Mouse (Mus musculus) embryonic facial prominence, embryonic 15.5 days (tissue): Measurements from ENCODE around the gene C5ar1. TPM values are rescaled to one million over a fixed set of nuclear protein-coding genes. Genes with fewer than 3 reads are reported as not detected.
"Not testable (repeated sequence)": the region's sequence is repeated elsewhere in the genome, so short reads cannot be mapped to it uniquely, and the experiment has no call there.

Experiments used
- ATAC-seq: fragments of 200-750 bp; cut with Nextera tagmentation; 2 replicates; pipeline ENCODE4 v1.8.0; 2017; ENCODE audit warnings: low read depth, moderate TSS enrichment; ENCODE audit not compliant: insufficient number of reproducible peaks, low FRiP score, low TSS enrichment
- H3K27ac ChIP-seq: fragments of 300-500 bp; sonication (generic); replicated peaks from 2 replicates; pipeline ENCODE4 v1.5.1; 2015; ENCODE audit warnings: mild to moderate bottlenecking, inconsistent platforms
- H3K27me3 ChIP-seq: fragments of 300-500 bp; sonication (generic); 2 replicates; pipeline ENCODE4 v1.6.1; 2015; ENCODE audit warnings: inconsistent platforms
- H3K36me3 ChIP-seq: fragments of 300-500 bp; sonication (generic); 2 replicates; pipeline ENCODE4 v1.6.1; 2015; ENCODE audit warnings: mild to moderate bottlenecking, inconsistent platforms
- H3K4me1 ChIP-seq: fragments of 300-500 bp; sonication (generic); 2 replicates; pipeline ENCODE4 v1.6.1; 2015; ENCODE audit warnings: inconsistent platforms
- H3K4me2 ChIP-seq: fragments of 300-500 bp; sonication (generic); replicated peaks from 2 replicates; pipeline ENCODE4 v1.6.1; 2015; ENCODE audit warnings: mild to moderate bottlenecking, inconsistent platforms
- H3K4me3 ChIP-seq: fragments of 300-500 bp; sonication (generic); replicated peaks from 2 replicates; pipeline ENCODE4 v1.5.1; 2015; ENCODE audit warnings: mild to moderate bottlenecking, inconsistent platforms
- H3K9ac ChIP-seq: fragments of 300-500 bp; sonication (generic); 2 replicates; pipeline ENCODE4 v1.6.1; 2015; ENCODE audit warnings: inconsistent platforms
- H3K9me3 ChIP-seq: fragments of 300-500 bp; sonication (generic); replicated peaks from 2 replicates; pipeline ENCODE4 v1.6.1; 2016; ENCODE audit warnings: inconsistent platforms
- WGBS: fragments of 180-500 bp; shearing (Covaris S2); methylation state at CpG from one replicate; pipeline ENCODE4 v1.1.7; 2015; 5-methylcytosine and 5-hydroxymethylcytosine counted together
- polyA plus RNA-seq: library from polyadenylated mRNA; unstranded; fragments of >200 nt; fragmentation: Nextera tagmentation; extraction: Ambion mirVana; gene quantifications from 2 replicates; pipeline ENCODE4 v1.2.1, GENCODE M21; 2015

C5ar1 gene
- polyA plus RNA-seq, 1 experiment from 2014 or later: 4.4 TPM

- H3K4me2 ChIP-seq, ATAC-seq, H3K4me3 ChIP-seq, H3K27me3 ChIP-seq, H3K36me3 ChIP-seq, H3K27ac ChIP-seq, H3K9me3 ChIP-seq, H3K4me1 ChIP-seq, H3K9ac ChIP-seq: not testable (repeated sequence)
- 83% methylated on average over 4 of the region's 4 CpGs for WGBS
These were observed 3.4 kb downstream of the C5ar1 start for GRCm38 (mm10) chr7:16255963-16256362.

GRCm38 (mm10) chr7:16254195-16254594 is 5.1 kb downstream of the C5ar1 start:
- no peaks in the 10 kb centered on the region for H3K36me3 ChIP-seq
- no peaks in the 10 kb centered on the region for H3K4me1 ChIP-seq
- H3K9me3 ChIP-seq: no peaks in the 10 kb centered on the region
- 59% methylated on average over 4 of the region's 4 CpGs for WGBS
- H3K4me3 ChIP-seq: no peak overlapping the region
- no peak overlapping the region for H3K9ac ChIP-seq
- ATAC-seq: no peak
- no peak overlapping the region for H3K4me2 ChIP-seq
- no peaks in the 10 kb centered on the region for H3K27me3 ChIP-seq
- H3K27ac ChIP-seq: no peak overlapping the region

- Histone ChIP-seq H3K36me3 (no peaks in the 10 kb centered on the region), H3K9ac (no peak overlapping the region), H3K27me3 (no peaks in the 10 kb centered on the region), H3K4me3 (no peak overlapping the region), H3K9me3 (no peaks in the 10 kb centered on the region), H3K4me2 (no peak overlapping the region), H3K27ac (no peak overlapping the region), H3K4me1 (no peaks in the 10 kb centered on the region)
- no peak for ATAC-seq
- 67% methylated on average over 5 of the region's 5 CpGs for WGBS
These were observed 8.7 kb downstream of the C5ar1 start for GRCm38 (mm10) chr7:16250687-16251086.

- Histone ChIP-seq H3K4me1 (no peaks in the 10 kb centered on the region), H3K9ac (no peak overlapping the region), H3K36me3 (no peaks in the 10 kb centered on the region), H3K27ac (no peak overlapping the region), H3K27me3 (no peaks in the 10 kb centered on the region), H3K4me2 (no peak overlapping the region), H3K4me3 (no peak overlapping the region), H3K9me3 (no peaks in the 10 kb centered on the region)
- WGBS: 48% methylated on average over 2 of the region's 4 CpGs
- ATAC-seq: no peak
These were observed 13.4 kb downstream of the C5ar1 start for GRCm38 (mm10) chr7:16245958-16246357.

GRCm38 (mm10) chr7:16244067-16244466 is 15.3 kb downstream of the C5ar1 start, which contains the start of gene C5ar2:
TSS of gene C5ar2 (minus strand) at chr7:16244154.
- Histone ChIP-seq H3K27me3 (no peaks in the 10 kb centered on the region), H3K9me3 (no peaks in the 10 kb centered on the region), H3K36me3 (no peaks in the 10 kb centered on the region), H3K9ac (no peak within 1 kb of the TSS), H3K4me2 (no peak within 1 kb of the TSS), H3K4me3 (no peak within 1 kb of the TSS), H3K4me1 (no peaks in the 10 kb centered on the region), H3K27ac (no peak within 1 kb of the TSS)
- no peak for ATAC-seq
- 66% methylated on average over 5 of the region's 5 CpGs for WGBS

- H3K9me3 ChIP-seq: no peaks in the 10 kb centered on the region
These were observed 17.1 kb downstream of the C5ar1 start for GRCm38 (mm10) chr7:16242198-16242597.

GRCm38 (mm10) chr7:16241787-16242186 is 17.6 kb downstream of the C5ar1 start:
- Histone ChIP-seq H3K9ac (no peak overlapping the region), H3K9me3 (no peaks in the 10 kb centered on the region), H3K4me2 (no peak overlapping the region), H3K27ac (no peak overlapping the region), H3K4me3 (no peak overlapping the region), H3K4me1 (no peaks in the 10 kb centered on the region), H3K36me3 (no peaks in the 10 kb centered on the region), H3K27me3 (no peaks in the 10 kb centered on the region)
- 33% methylated on average over 11 of the region's 11 CpGs for WGBS
- no peak for ATAC-seq

More at GRCm38 (mm10) chr7:16242198-16242597, 17.1 kb downstream of the C5ar1 start:
- Histone ChIP-seq H3K4me3 (no peak overlapping the region), H3K27me3 (no peaks in the 10 kb centered on the region), H3K4me1 (no peaks in the 10 kb centered on the region), H3K4me2 (no peak overlapping the region), H3K36me3 (no peaks in the 10 kb centered on the region), H3K9ac (no peak overlapping the region), H3K27ac (no peak overlapping the region)
- WGBS: 70% methylated on average over 6 of the region's 6 CpGs
- no peak for ATAC-seq

- no peak overlapping the region for H3K4me2 ChIP-seq
- WGBS: 94% methylated on average over 1 of the region's 1 CpGs
- H3K36me3 ChIP-seq: no peaks in the 10 kb centered on the region
- no peak overlapping the region for H3K4me3 ChIP-seq
- no peak for ATAC-seq
- H3K4me1 ChIP-seq: no peaks in the 10 kb centered on the region
- H3K9ac ChIP-seq: no peak overlapping the region
- H3K9me3 ChIP-seq: no peaks in the 10 kb centered on the region
- no peak overlapping the region for H3K27ac ChIP-seq
- H3K27me3 ChIP-seq: no peaks in the 10 kb centered on the region
These were observed 18.4 kb downstream of the C5ar1 start for GRCm38 (mm10) chr7:16240978-16241303.

GRCm38 (mm10) chr7:16240281-16240977 is 18.9 kb downstream of the C5ar1 start:
- no peak for ATAC-seq
- Histone ChIP-seq H3K36me3 (no peaks in the 10 kb centered on the region), H3K9ac (no peak overlapping the region), H3K9me3 (no peaks in the 10 kb centered on the region), H3K27ac (no peak overlapping the region), H3K4me2 (no peak overlapping the region), H3K4me3 (no peak overlapping the region), H3K4me1 (no peaks in the 10 kb centered on the region), H3K27me3 (no peaks in the 10 kb centered on the region)
- 68% methylated on average over 7 of the region's 7 CpGs for WGBS

- Histone ChIP-seq H3K4me3 (no peak overlapping the region), H3K27ac (no peak overlapping the region), H3K9ac (no peak overlapping the region), H3K27me3 (no peaks in the 10 kb centered on the region), H3K9me3 (no peaks in the 10 kb centered on the region), H3K4me1 (no peaks in the 10 kb centered on the region), H3K36me3 (no peaks in the 10 kb centered on the region), H3K4me2 (no peak overlapping the region)
- ATAC-seq: no peak
- 48% methylated on average over 9 of the region's 9 CpGs for WGBS
These were observed 19.8 kb downstream of the C5ar1 start for GRCm38 (mm10) chr7:16239554-16239997.

GRCm38 (mm10) chr7:16229869-16230268 is 29.5 kb downstream of the C5ar1 start:
- H3K27ac ChIP-seq: no peak overlapping the region
- 0 out of 2 replicates have a peak, but pooled peaks cover 4% of the 10 kb centered on the region for H3K4me1 ChIP-seq
- no peak overlapping the region for H3K4me3 ChIP-seq
- WGBS: 20% methylated on average over 5 of the region's 5 CpGs
- no peaks in the 10 kb centered on the region for H3K27me3 ChIP-seq
- no peak overlapping the region for H3K4me2 ChIP-seq
- H3K9ac ChIP-seq: no peak overlapping the region
- no peaks in the 10 kb centered on the region for H3K36me3 ChIP-seq
- no peak for ATAC-seq
- no peaks in the 10 kb centered on the region for H3K9me3 ChIP-seq
